Mouse (Mus musculus) ES-Bruce4 (cell line): ENCODE measurements around the gene Chat.

Source experiments
- CTCF ChIP-seq: IDR thresholded peaks from one replicate; pipeline ENCODE4 v1.8.1; 2011; ENCODE audit warnings: low read depth, low read length
- POLR2A ChIP-seq: IDR thresholded peaks from one replicate; pipeline ENCODE4 v1.8.1; 2011; ENCODE audit warnings: low read length; ENCODE audit not compliant: insufficient read depth

GRCm38 (mm10) chr14:32379395-32380098, 86.2 kb downstream of the Chat start:
- TF ChIP-seq POLR2A (no peak), CTCF (no peak)
